Mouse (Mus musculus) heart, embryonic 11.5 days (tissue): ENCODE measurements around the gene Adamts13. TPM values are rescaled to one million over a fixed set of nuclear protein-coding genes. Genes with fewer than 3 reads are reported as not detected.

Source experiments
- ATAC-seq: fragments of 200-750 bp; cut with Nextera tagmentation; replicated peaks from 2 replicates; pipeline ENCODE4 v1.8.0; 2017; ENCODE audit warnings: moderate library complexity; ENCODE audit not compliant: insufficient number of reproducible peaks, low FRiP score, low TSS enrichment
- H3K27ac ChIP-seq: fragments of 300-500 bp; sonication (generic); 2 replicates; pipeline ENCODE4 v1.5.1; 2014; ENCODE audit warnings: mild to moderate bottlenecking, low read depth, low read length
- H3K27me3 ChIP-seq: fragments of 300-500 bp; sonication (generic); 2 replicates; pipeline ENCODE4 v1.6.1; 2014; ENCODE audit warnings: mild to moderate bottlenecking, low read length, mixed read lengths; ENCODE audit not compliant: control insufficient read depth, insufficient read depth
- H3K36me3 ChIP-seq: fragments of 300-500 bp; sonication (generic); 2 replicates; pipeline ENCODE4 v1.6.1; 2014; ENCODE audit warnings: mild to moderate bottlenecking, low read length, moderate library complexity, mixed read lengths; ENCODE audit not compliant: control insufficient read depth, insufficient read depth
- H3K4me1 ChIP-seq: fragments of 300-500 bp; sonication (generic); 2 replicates; pipeline ENCODE4 v1.6.1; 2014; ENCODE audit warnings: low read length; ENCODE audit not compliant: control insufficient read depth, insufficient read depth
- H3K4me2 ChIP-seq: fragments of 300-500 bp; sonication (generic); 2 replicates; pipeline ENCODE4 v1.6.1; 2014; ENCODE audit warnings: mild to moderate bottlenecking, moderate library complexity
- H3K4me3 ChIP-seq: fragments of 300-500 bp; sonication (generic); 2 replicates; pipeline ENCODE4 v1.5.1; 2014; ENCODE audit warnings: low read depth, low read length
- H3K9ac ChIP-seq: fragments of 300-500 bp; sonication (generic); 2 replicates; pipeline ENCODE4 v1.6.1; 2014; ENCODE audit warnings: mild to moderate bottlenecking, low read depth, low read length, moderate library complexity
- H3K9me3 ChIP-seq: fragments of 300-500 bp; sonication (generic); replicated peaks from 2 replicates; pipeline ENCODE4 v1.6.1; 2016; ENCODE audit warnings: low read length; ENCODE audit not compliant: control insufficient read depth
- WGBS: fragments of 180-500 bp; shearing (Covaris S2); extraction: QIAGEN DNeasy Blood & Tissue Kit; methylation state at CpG from one replicate; pipeline ENCODE4 v1.1.7; 2014; ENCODE audit not compliant: insufficient replicate concordance; 5-methylcytosine and 5-hydroxymethylcytosine counted together
- polyA plus RNA-seq: library from polyadenylated mRNA; unstranded; fragments of >200 nt; fragmentation: Nextera tagmentation; extraction: Ambion mirVana; gene quantifications from 2 replicates; pipeline ENCODE4 v1.2.1, GENCODE M21; 2014

Adamts13 gene
- polyA plus RNA-seq, 1 experiment from 2014 or later, result 0.07 TPM

DNA sequence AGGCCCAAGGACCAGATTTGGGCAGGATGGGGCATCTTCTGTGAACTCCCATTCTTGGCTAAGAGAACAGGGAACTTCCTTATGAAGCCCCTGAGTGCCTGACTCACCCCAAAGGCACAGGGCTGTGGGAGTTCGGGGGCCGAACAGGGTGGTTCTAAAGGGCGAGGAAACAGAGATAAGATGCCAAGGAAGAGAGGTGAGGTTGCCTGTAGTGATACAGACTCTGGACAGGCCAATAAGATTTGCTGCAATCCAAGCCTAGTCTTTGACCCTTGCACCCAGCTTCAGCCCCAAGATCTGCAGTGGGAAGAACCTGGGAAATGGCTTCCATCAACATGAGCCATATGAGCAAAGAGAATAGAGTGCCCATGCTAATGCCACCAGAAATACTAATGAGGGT, 30.0 kb upstream of the Adamts13 start:
- Histone ChIP-seq H3K27ac (no peak overlapping the region), H3K4me3 (no peak overlapping the region), H3K9ac (no peak overlapping the region), H3K4me2 (no peak overlapping the region), H3K27me3 (no peaks in the 10 kb centered on the region), H3K36me3 (no peaks in the 10 kb centered on the region; the same call in 1 of the 2 replicates), H3K9me3 (no peaks in the 10 kb centered on the region), H3K4me1 (no peaks in the 10 kb centered on the region)
- no peak for ATAC-seq
- WGBS, result 65% methylated on average over 3 of the region's 3 CpGs

DNA sequence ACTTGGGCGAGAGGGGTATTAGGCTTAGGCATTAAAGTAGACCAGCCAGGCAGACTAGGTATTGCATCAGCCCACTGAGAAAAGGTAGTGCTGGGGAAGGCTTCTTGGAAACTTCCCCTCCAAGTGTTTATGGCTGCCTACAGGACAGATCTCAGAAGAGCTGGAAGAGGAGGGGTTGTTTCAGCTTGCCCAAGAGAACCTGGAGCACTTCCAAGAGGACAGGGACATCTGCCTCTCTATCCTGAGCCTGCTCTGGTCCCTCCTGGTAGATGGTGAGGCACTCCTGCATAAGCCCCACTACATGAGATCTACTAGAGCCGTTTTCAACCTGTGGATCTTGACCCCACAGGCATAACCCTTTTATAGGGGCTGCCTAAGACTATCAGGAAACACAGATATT, 22.8 kb upstream of the Adamts13 start:
- no peak overlapping the region for H3K9ac ChIP-seq
- H3K9me3 ChIP-seq, result no peaks in the 10 kb centered on the region
- no peak overlapping the region for H3K4me2 ChIP-seq
- peaks cover 28% of the 10 kb centered on the region for H3K36me3 ChIP-seq
- no peak overlapping the region for H3K27ac ChIP-seq
- H3K4me3 ChIP-seq, result no peak overlapping the region
- no peaks in the 10 kb centered on the region for H3K4me1 ChIP-seq
- no peak for ATAC-seq
- 88% methylated on average over 2 of the region's 2 CpGs for WGBS
- H3K27me3 ChIP-seq, result no peaks in the 10 kb centered on the region

DNA sequence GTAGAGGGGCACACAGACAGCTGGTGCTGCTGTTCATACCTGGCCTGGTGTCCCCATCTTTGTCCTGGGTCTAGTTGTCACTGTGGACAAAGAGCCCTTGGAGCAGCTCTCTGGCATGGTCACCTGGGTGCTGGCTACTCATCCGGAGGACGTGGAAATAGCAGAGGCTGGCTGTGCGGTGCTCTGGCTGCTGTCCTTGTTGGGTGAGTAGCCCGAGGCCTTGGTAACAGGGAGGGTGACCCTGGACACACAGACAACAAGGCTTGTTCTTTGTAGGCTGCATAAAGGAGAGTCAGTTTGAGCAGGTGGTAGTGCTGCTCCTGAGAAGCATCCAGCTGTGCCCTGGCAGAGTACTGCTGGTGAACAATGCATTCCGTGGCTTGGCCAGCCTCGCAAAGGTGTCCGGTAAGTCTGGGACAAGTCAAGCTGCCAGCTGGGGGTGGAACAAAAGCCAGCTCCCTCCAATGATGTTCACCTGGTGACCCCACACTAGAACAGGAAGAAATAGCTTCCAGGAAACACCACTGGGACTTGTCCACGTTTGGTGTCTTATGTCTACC, 21.8 kb upstream of the Adamts13 start:
- no peaks in the 10 kb centered on the region for H3K9me3 ChIP-seq
- no peaks in the 10 kb centered on the region for H3K4me1 ChIP-seq
- no peak for ATAC-seq
- H3K4me2 ChIP-seq, result no peak overlapping the region
- no peak overlapping the region for H3K27ac ChIP-seq
- no peaks in the 10 kb centered on the region for H3K27me3 ChIP-seq
- peaks cover 29% of the 10 kb centered on the region for H3K36me3 ChIP-seq
- H3K4me3 ChIP-seq, result no peak overlapping the region
- no peak overlapping the region for H3K9ac ChIP-seq
- 91% methylated on average over 8 of the region's 8 CpGs for WGBS

DNA sequence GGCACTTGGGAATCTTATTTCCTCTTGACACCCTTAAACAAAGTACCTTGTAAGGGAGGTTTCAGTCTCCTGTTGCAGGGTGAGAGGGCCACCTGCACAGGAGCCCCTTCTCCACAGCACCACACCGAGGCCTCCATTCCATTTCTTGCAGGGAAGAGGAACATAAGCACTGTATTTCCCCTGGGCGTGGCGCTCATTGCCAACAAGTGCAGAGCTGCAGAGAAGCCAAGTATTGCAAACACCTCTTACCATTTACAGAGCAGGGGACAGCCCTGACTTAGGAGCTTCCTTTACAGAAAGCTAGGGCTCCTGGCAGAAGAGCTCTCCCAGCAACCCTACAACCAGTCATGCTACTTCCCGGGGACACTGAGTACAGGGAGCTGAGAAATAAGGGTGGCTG, 21.0 kb upstream of the Adamts13 start:
- H3K36me3 ChIP-seq, result peaks cover 33% of the 10 kb centered on the region
- no peak overlapping the region for H3K4me3 ChIP-seq
- no peaks in the 10 kb centered on the region for H3K4me1 ChIP-seq
- no peak overlapping the region for H3K4me2 ChIP-seq
- no peaks in the 10 kb centered on the region for H3K27me3 ChIP-seq
- WGBS, result 92% methylated on average over 4 of the region's 4 CpGs
- no peak for ATAC-seq
- no peak overlapping the region for H3K27ac ChIP-seq
- H3K9me3 ChIP-seq, result no peaks in the 10 kb centered on the region
- no peak overlapping the region for H3K9ac ChIP-seq

DNA sequence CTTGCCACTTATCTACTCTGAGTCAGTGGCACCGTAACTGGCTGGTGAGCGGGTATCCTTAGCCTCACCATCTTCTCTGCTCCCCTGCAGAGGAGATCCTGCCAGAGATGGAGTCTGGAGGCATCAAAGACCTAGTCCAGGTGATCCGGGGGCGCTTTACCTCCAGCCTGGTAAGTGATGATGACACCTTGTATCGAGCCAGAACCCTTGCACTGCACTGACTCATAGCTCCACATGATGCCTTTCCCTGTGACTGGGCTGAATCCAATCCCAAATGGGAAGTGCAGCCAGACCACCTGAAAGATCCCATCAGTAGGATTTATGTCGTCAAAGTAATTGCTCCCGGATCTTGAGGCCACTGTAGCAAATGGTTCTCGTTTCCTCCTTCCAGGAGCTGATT, 20.4 kb upstream of the Adamts13 start:
- H3K4me2 ChIP-seq, result no peak overlapping the region
- peaks cover 36% of the 10 kb centered on the region for H3K36me3 ChIP-seq
- no peaks in the 10 kb centered on the region for H3K4me1 ChIP-seq
- H3K4me3 ChIP-seq, result no peak overlapping the region
- no peaks in the 10 kb centered on the region for H3K27me3 ChIP-seq
- H3K9ac ChIP-seq, result no peak overlapping the region
- WGBS, result 84% methylated on average over 8 of the region's 8 CpGs
- H3K27ac ChIP-seq, result no peak overlapping the region
- H3K9me3 ChIP-seq, result no peaks in the 10 kb centered on the region
- no peak for ATAC-seq

DNA sequence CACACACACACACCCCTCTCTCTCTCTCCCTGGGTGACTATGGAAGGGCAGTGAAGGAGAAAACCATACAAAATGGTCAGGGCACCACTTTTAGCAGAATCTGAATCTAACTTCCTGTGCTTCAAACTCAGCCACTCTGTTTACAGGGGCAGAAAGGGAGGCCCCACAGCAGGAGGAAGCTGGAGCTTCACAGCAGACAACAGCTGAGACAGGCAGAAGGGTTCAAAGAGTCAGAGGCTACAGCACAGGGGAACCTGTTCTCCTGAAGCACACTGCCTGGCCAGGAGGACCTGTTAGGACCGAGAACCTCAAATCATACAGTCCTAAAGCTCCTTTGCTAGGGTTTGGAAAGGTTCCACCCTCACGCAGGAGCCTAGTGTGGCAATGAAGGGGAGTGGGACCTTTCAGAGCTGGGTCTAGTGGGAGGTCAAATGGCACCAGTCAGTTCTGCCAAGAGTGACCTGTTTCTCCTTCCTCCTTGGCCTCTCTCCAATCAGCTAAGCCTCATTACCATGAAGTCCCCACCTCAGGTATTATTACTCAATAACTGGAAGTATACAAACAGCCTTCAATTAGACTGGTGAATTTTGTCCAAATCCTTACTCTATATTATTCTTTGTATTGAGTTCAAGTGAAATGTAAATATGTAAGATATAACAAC, 18.4 kb upstream of the Adamts13 start:
- Histone ChIP-seq H3K9ac (no peak overlapping the region), H3K27me3 (no peaks in the 10 kb centered on the region), H3K27ac (no peak overlapping the region), H3K4me3 (no peak overlapping the region), H3K4me2 (no peak overlapping the region), H3K36me3 (peaks cover 43% of the 10 kb centered on the region), H3K4me1 (no peaks in the 10 kb centered on the region), H3K9me3 (no peaks in the 10 kb centered on the region)
- WGBS, result 89% methylated on average over 2 of the region's 2 CpGs
- ATAC-seq, result no peak

DNA sequence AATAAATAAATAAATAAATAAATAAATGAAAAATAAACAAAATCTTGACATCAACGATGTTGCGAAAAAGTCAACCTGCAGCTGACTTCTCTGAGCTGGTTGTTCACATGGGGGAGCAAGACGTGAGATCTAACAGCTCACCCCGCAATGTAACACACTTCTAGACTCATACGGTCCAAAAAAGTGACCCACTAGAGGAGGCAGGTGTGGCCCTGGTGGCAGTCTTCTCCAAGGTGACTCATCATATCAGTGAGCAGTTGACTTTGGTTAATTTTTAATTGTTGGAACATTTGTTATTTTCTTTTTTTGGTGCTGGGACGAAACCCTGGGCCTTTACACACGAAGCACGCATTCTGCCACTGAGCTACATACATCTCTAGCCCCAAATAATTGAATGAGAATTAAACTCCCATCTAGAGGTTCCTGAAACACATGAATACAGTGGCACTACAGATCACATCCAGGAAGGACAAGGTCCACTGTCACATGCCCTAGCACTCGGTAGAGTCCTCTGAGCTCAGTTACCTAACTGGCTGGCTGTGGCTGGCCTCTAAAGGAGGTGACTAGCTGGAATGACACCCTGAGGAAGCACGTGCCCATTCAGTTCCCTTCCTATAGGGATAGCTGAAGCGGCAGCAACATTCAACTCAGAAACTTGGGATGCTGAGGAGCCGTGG, 16.3 kb upstream of the Adamts13 start:
- no peaks in the 10 kb centered on the region for H3K9me3 ChIP-seq
- WGBS, result 93% methylated on average over 12 of the region's 12 CpGs
- H3K27me3 ChIP-seq, result no peaks in the 10 kb centered on the region
- no peak overlapping the region for H3K27ac ChIP-seq
- 0 out of 2 replicates have a peak, but pooled peaks cover 2% of the 10 kb centered on the region for H3K4me1 ChIP-seq
- no peak overlapping the region for H3K9ac ChIP-seq
- H3K36me3 ChIP-seq, result peaks cover 45% of the 10 kb centered on the region
- H3K4me2 ChIP-seq, result no peak overlapping the region
- ATAC-seq, result no peak
- no peak overlapping the region for H3K4me3 ChIP-seq

DNA sequence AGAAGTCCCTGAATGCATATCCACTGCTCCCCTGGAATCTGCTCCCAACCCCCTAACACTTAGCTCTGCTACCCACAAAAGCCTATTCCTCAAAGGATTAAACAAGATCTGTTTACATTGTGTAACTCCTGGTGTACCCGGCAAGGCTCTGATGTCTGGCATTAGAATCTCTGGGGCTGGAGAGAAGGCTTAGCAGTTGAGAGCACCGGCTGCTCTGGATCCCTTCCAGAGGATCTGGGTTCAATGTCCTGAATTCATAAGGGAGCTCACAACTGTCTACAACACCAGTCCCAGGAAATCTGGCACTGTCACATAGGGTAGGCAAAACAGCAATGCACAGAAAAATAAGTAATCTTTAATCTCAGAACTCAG, 15.7 kb upstream of the Adamts13 start:
- Histone ChIP-seq H3K9me3 (no peaks in the 10 kb centered on the region), H3K27me3 (no peaks in the 10 kb centered on the region), H3K4me1 (0 out of 2 replicates have a peak, but pooled peaks cover 2% of the 10 kb centered on the region), H3K36me3 (peaks cover 44% of the 10 kb centered on the region), H3K27ac (no peak overlapping the region), H3K9ac (no peak overlapping the region), H3K4me3 (no peak overlapping the region), H3K4me2 (no peak overlapping the region)
- 92% methylated on average over 2 of the region's 2 CpGs for WGBS
- no peak for ATAC-seq
